Mouse (Mus musculus) brain, adult 2 months (tissue): Measurements from ENCODE around the gene Lpar2.

Experiments
- DNase-seq: peaks from one replicate; pipeline ENCODE4 v3.0.0; 2011; ENCODE audit warnings: low read depth, low spot score

Lpar2 gene

DNA sequence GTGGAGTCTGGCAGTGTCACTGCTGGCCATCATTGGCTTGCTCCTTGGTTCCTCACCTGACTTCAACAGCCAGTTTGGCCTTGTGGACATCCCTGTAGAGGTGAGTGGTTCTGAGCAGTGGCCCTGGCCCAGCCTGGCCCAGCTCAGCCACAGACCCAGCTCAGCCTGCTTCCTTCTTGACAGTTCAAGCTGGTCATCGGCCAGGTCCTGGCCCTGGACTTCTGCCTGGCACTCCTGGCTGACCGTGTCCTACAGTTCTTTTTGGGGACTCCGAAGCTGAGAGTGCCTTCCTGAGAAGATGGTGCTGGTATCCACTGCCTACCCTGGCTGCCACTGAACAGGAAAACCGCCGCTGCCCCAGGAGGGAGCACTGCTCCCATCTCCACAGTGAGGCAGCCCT, 15.0 kb upstream of the Lpar2 start:
- DNase-seq = no peak

GRCm38 (mm10) chr8:69808094-69808863, 13.9 kb upstream of the Lpar2 start, which contains the start of gene Gmip:
TSS of gene Gmip (plus strand) at chr8:69808679.
- DNase-seq = peak; percentile 56

DNA sequence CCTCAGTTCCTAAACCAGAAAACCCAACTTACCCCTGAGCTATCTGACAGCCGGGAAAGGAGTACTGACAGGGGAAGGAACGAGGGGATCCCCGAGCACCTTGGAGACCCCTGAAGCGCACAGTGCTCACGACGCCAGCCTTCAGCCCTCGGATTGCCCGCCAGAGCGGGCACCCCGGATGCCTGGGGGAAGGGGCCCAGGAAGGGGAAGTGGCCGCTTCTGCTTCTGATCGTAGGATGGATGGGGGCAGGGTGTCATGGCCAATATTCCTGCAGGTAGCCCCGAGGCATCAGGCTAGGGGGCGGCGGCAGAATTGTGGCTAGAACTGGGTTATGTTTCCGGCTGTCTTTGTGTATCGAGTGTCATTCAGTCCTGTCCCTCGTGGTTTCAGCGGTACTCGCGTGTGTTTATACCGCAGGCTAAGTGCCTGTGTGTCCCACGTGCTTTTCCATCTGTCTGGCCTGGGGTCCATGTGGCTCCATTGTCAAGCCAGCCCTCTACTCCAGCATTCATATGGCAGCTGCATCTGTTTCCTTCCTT, 13.3 kb upstream of the Lpar2 start:
- DNase-seq = peak; percentile 47

DNA sequence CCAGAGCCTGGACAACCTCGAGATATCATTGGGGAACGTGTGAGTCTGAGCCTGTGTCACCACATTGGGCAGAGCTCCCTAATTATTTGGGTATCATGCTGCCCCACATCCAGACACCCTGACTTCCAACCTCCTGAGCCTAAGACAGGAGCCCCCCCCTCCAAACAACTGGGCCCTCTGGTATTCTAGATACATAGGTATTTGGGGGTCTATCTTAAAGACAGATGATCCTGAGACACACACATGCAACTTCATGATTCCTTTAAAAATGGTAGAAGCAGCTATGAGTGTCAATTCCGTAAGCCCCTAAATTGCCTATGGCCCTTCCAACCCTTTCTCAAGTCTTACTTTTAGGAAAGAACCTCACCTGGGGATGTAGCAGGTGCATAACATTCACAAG, 12.4 kb upstream of the Lpar2 start:
- no peak for DNase-seq

- no peak for DNase-seq
These were observed 7.3 kb upstream of the Lpar2 start for GRCm38 (mm10) chr8:69814881-69815280.

GRCm38 (mm10) chr8:69815396-69815795, 6.8 kb upstream of the Lpar2 start:
- DNase-seq = no peak

DNA sequence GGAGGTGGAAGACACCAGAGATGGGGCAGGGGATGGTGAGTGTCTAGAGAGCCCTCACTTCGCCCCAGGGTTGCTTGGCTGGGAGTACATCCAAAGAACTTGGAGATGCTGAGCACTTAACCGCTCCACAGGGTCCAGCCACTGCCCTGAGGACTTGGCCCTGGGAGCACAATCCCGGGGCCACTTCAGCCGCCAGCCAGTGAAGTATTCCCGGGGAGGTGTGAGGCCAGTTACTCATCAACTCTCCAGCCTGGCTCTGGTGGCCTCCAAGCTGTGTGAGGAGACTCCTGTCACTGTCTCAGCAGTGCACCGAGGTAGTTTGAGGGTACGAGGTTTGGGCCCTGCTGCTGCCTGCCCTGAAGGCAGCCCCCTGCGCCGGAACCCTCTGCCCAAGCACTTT, 1.8 kb upstream of the Lpar2 start:
- no peak for DNase-seq

DNA sequence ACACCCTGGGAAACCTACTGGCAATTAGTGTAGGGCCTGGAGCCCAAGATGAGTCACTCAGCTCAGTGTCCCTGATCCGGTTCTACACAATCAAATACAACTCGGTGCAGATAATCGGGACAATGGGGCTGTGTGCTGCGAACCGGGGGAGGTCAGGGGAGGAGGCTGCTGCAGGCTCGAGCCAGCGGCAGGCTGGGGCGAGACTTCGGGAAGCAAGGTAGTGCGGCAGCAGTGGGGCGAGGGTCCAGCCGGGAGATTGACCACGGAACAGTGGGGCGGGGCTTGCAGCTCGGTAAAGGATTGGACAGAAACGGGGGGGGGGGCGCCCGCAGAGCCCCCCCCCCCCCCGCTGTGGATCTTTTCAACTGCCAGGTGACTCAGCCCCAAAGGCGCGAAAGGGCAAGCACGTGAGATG, 251 bp upstream of the Lpar2 start:
- peak; percentile 43 for DNase-seq

DNA sequence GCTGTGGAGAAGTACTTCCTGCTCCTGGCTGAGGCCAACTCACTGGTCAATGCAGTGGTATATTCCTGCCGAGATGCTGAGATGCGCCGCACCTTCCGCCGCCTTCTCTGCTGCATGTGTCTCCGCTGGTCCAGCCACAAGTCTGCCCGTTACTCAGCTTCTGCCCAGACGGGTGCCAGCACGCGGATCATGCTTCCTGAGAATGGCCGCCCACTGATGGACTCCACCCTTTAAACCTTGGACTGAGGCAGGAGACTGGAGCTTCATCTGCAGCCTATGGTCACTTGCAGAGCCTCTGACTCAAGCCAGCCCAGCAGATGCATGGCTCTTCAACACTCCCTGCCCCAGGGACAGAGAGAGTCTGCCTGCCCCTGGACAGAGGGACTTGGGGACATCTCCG, 4.1 kb downstream of the Lpar2 start:
- no peak for DNase-seq

DNA sequence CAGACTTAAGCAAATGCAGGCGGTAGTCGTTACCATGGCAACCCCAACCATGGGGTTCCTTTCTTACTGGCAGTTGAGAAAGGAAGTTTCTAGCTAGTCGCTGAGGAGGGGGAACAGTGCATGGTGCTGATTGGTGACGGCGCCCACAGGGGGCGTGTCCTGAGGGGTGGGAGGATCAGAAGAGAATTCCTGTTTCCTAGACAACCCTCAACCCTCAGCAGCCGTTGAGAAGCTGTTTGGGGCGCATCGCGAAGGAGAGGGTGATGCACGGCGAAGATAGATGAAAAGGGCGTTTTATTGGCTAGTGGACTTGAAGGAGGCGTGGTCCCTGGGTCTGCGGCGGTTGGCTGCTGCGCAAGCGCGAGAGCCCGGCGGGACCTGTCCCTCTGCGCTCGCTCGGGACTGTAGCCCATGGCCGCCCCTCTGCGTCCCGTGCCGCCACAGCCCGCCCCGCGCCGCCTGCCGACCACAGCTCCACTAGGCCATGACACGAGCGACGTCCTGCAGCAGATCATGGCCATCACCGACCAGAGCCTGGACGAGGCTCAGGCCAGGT, 10.1 kb downstream of the Lpar2 start, which contains the start of gene Pbx4:
Pbx4 (plus strand) TSS at position 194 of the 556 bp plus-strand sequence.
- peak; percentile 99 for DNase-seq

DNA sequence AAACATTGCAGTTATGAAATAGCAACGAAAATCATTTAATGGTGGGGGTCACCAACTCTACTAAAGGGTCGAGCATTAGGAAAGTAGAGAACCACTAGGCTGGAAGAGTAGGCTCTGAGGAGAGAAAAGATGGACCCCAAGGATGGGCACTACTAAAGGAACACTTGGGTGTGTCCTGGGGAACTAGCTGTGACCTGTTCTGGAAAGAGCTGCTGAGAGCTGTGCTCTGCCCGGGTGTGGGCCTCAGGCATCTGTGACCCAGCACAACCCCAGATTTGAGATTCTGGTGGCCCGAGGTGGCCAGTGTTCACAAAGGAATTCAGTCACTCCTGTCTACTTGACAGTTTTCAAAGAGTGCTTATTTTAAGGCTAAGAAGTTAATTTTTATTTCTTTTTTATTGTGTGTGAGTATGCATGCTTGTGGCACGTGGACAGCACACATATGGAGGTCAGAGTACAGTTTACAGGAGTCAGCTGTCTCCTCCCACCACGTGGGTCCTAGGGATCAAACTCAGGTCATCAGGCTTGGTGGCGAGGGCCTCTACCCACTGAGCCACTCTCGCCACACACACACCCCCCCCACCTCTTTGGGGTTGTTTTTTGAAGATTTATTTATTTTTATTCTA, 14.9 kb downstream of the Lpar2 start:
- no peak for DNase-seq

- DNase-seq = no peak
These were observed 25.2 kb downstream of the Lpar2 start for GRCm38 (mm10) chr8:69847167-69848065.

DNA sequence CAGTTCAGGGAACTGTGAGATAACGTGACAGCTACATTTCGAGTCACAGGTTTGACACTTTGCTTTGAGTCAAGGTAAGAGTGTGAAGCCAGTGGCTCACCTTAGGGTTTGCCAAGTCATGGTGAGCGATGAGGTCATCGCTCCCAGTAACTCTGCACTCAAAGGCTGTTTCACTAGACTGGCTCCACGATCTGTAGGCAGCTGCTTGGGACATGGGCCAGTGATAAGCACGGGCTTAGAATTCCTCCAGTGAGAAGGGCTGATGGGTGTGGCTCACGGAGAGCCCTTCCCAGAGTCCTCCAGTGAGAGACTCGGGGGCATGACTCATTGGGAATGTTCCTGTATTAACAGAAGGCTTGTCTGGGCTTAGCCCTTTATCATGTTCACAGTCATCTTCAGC, 26.7 kb downstream of the Lpar2 start:
- DNase-seq = no peak

DNA sequence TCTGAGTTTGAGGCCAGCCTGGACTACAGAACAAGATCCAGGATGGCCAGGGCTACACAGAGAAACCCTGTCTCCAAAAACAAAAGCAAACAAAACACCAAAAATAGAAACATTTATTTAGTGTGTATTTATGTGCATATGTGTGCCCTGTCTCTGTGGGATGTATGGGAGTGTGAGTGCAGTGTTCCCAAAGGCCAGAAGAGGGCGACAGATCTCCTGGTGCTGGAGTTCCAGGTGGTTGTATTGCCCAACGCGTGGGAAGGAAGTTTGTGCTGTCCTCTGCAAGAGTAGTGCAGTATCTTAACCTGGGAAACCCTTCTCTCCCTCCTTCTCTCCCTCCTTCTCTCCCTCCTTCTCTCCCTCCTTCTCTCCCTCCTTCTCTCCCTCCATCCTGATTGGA, 27.7 kb downstream of the Lpar2 start:
- DNase-seq = no peak

DNA sequence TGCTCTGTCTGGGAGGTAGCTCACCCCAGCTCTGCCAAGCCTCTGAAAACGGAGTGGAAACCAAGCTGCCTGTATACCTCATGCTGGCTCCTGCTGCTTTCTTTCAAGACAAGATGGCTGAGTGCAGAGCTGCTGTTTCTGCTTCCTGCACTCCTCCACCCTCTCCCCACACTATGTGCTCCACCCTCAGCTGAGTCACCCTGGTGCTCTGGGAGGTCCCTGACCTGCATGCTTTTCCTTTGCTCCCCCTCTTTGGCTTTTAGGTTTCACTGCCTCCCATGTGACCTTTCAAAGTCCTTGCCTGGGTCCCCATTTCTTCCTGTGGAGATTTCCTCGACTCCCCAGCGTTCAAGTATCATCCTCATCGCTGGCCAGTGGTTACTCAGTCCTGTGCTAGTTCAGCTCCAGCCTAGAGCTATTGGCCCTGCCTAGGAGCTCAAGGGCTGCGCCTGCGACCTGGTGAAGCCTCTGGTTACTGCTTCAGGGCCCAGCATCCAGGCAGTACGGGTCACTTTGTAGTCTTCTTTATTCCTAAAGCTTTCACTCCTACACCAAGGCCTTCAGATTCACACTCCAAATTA, 28.8 kb downstream of the Lpar2 start:
- peak; percentile 40 for DNase-seq

DNA sequence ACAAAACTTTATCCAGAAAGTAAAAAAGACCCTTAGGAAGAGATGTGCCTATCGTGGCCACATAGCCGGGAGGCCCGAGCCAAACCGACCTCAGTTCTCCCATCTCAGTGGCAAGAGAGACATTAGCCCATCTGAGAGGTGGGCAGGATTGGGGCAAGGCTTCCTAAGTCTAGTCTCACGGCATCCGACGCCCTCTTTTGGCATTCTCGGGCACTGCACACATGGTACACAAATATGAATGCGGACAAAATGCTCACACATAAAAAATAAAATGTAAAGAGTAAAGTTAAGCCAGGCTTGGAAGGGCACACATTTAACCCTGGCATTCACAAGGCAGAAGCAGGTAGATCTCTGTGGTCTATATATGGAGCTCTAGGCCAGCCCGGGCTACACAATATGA, 31.6 kb downstream of the Lpar2 start:
- DNase-seq = no peak

- no peak for DNase-seq
These were observed 38.6 kb downstream of the Lpar2 start for GRCm38 (mm10) chr8:69860807-69861206.

DNA sequence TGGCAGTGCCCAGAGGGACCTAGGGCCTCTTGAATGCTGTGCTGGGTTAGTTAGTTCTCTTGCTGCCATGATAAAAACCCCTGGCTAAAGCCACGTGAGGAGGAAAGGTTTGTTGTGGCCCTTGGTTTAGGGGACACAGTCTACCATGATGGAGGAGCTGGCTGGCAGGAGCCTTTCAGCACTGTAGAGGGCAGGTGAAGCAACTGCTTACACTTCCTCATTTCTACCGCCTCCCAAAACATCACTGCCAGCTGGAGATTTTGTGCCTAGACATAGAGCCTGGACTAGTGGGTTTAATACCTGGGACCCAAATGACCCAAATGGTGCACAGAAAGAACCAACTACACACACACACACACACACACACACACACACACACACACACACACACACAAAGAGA, 39.0 kb downstream of the Lpar2 start:
- DNase-seq = no peak

GRCm38 (mm10) chr8:69863387-69864020, 41.3 kb downstream of the Lpar2 start:
- DNase-seq = peak; percentile 65

GRCm38 (mm10) chr8:69864180-69864579, 42.0 kb downstream of the Lpar2 start:
- no peak for DNase-seq
